Mouse (Mus musculus) cerebellum, adult 18-20 months (tissue): Measurements from ENCODE around the gene Gpr31b.
A peak's percentile ranks its signal among the peaks of the same experiment; 100 is the strongest.
"Not testable (repeated sequence)": the region's sequence is repeated elsewhere in the genome, so short reads cannot be mapped to it uniquely, and the experiment has no call there.

Experiments
- DNase-seq, 2 experiments: peaks; one replicate each; pipeline ENCODE4 v3.0.0; 2021

Gpr31b gene

DNA sequence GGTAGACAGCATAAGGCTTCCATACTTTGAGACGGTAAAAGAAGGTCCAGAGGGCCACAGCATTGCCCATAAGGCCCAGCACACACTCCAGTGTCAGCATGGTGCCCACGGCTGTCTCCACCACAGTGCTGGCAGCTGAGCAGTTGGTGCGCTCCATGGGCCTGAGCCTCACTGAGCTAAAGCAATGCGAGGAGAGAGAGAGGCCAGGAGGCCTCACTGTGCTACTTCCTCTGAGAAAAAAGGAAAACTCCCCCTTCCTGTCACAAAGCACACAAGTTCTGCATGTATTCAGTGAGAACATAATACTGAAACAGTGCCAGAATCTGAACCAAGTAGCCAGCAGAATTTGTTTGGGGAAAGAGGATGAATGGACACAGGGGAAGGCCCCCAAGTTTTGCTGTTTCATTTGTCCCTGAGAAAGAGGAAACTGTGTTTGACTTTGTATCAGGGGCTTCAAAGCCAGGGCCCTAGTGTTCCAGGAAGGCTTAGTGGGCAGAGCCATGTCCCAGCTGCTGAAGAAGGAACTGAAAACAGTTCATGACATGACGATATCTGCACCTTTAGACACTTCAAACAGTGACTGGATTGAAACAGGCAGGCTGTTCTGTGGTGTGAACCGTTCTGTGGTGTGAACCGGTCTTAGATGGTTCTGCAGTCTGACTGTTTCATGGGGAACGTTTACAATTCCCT lies at the start of gene Gpr31b:
Gene Gpr31b (minus strand): TSS at position 173 of the 690 bp plus-strand sequence.
- not testable (repeated sequence) for DNase-seq

DNA sequence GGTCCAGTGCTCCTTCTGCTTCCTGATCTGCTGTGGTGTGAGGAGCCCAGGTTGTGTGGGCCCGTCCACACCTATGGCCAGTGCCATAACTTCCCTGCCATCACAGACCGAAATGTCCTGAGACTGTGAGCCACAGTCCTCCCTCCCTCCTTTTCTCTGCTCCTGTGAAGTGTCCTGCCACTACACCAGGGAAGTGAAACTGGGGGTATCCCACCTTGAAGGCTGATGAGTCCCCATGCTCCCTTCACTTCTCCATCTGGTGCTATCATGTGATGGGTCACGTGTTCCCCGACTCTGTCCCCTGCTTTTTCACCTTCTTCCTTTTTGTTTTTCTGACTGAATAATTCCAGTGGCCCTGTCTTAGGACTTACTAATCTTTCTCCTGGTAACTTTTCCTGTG lies 40.9 kb upstream of the Gpr31b start:
- not testable (repeated sequence) for DNase-seq

DNA sequence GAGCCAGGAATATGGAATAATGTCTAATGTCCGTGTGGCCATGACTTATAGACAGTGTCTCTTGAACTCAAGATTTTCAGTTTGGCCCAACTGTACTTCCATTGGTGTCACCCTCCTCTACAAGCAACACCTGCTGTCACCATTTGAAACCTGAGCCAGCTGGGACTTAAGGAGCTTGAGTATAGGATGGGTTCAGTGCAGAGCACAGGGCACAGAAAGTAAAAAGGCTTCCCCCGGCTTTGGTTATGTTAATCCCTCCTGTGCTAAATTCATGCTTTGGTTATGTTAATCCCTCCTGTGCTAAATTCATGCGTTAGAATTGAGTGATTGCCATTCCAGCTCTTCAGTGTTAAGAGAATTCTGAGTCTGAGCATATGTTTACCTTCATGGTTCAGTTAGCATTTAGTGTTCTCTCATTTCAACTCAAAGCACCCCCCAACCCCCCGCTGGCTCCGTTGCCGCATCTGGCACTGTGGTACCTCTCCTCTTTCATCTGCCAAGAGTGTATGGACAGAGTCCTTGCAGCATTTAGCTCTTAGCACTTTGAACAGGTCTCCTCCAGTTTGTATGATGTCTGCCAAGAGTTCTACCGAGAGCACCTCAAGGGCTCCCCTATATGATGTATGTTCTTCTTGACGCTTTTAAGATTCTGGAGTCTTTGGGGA lies 40.1 kb upstream of the Gpr31b start:
- DNase-seq: not testable (repeated sequence)

DNA sequence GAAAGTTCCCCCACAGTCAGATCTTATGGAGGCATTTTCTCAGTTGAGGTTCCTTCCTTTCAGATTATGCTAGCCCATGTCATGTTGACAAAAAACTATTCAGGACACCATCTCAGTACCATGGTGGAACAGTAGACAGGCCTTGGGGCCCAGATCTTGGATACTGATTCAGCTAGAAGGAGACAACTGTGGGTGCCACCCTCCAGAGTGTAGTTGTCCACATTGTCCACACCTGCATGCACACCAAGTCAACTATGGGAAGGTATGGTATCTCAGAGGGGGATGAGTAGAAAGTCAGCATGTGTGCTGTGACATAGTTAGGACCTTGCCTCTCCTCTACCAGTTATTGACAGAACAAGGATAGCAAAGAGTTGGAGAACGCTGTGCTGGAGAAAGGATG lies 39.4 kb upstream of the Gpr31b start:
- DNase-seq: not testable (repeated sequence)

DNA sequence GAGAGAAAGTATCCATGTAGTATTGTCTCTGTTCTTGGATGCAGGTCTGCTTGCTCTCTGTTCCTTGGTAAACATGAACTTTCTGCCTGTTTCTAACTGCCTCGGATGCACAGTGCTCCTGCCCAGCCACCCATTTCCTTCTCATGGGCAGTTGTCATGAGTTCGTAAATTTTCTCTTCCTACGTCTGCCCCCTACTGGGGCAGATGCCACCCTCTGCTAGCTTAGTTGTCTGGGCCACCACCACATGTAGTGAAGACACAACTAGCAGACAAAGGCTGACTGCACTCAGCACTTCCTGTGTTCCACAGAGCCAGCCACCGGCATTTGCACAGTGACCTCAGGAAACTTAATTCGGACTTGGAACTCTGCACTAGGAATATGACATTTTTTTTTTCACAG lies 17.1 kb upstream of the Gpr31b start:
- DNase-seq: not testable (repeated sequence)

DNA sequence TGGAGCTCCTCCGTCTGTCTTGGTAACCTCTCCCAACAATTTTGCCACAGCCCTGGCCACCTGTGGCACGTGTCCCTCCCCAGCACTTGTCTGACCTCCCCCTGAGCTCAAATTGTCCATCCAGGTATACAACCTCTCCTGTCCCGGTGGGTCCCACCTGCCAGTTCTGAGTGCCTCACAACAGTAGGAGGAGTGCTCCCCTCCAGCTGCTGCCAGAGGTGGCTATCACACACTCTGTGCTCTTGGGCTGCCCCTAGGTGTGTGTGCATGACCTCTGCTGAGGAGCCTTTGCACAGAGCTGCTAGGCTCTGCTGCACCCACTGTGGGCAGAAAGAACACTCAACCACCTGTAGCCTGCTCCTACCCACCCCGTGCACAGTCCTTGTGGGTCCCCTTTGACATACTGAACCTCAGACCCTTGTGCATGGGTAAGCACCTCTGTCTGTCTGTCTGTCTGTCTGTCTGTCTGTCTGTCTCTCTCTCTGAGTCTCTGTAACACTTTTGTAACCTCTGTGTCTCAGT lies 15.8 kb upstream of the Gpr31b start:
- DNase-seq: not testable (repeated sequence)

DNA sequence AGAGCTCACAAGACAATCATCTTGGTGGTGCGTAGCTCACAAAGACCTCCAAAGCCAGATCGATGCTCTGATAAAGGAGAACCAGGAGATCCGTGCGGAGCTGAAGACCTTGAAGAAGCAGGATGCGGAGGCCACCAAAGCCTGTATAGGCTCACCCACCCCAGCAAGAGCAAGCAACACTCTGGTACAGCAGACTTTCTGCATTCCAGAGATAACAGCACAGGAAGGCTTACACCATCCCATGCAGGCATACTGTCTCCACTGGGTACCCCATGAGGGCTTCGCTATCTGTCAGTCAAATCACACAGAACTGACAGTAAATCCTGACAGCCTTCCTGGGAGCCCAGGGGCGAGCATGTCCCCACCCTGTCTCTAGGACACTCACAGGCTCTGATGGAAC lies 10.8 kb upstream of the Gpr31b start:
- DNase-seq: not testable (repeated sequence)

DNA sequence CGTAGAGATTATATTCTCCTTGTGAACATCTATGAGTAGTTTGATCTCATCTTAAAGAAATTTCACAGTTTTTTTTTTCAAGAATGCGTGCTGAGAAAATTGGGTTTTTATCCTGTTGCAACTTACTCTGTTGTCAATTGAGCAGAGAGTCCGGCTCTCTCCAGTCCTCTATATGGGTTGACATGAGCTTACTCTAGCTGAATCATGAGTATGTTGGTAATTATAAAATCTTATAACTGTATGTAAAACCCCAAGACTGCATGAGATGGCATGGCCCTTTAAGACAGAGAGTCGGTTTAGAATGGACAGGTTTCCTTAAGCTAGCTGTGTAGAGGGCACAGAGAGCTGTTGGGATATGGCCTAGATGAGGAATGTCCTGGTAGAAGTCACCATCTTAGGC lies 8.7 kb upstream of the Gpr31b start, which contains the start of gene Tcp10b:
Gene Tcp10b (plus strand): TSS at position 301 of the 400 bp plus-strand sequence.
- DNase-seq: not testable (repeated sequence)

DNA sequence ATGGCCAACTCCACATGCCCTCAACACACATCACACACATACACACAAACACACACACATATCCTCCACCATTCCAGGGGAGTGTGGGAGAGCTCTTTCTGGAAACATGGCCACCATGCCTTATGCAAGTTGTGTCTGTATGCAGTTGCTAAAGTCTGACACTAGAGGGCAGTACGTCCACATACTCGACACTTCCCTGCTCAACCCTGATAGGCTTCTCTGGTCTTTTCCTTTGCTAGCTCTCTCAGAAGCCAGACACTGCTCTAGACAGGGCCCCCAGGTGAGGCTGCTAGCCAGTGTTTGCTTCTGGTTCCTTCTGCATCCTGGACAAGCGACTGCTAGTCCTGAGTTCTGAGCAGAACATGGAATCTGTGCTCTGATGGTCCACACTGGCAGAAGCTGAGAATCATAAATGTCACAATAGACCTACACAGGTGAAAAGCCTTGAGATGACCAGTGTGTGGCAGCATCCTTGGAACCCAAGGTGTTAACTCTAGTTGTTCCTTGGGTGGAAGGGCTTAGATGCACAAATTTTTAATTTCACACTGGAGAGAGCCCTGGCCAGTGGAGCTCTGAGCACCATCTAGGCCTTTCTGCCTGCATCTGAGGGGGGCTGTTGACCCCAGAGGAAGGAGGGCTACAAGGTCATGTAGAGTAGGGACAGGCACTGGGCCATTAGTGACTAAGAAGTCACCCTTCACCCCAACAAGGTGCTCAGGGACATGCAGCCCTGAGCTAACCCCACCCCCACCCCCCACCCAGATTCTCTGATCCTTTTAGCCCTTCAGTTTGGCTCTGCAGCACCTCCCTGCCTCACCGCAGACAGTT lies 8.0 kb downstream of the Gpr31b start:
- peak; percentile 34 to 38 for DNase-seq

DNA sequence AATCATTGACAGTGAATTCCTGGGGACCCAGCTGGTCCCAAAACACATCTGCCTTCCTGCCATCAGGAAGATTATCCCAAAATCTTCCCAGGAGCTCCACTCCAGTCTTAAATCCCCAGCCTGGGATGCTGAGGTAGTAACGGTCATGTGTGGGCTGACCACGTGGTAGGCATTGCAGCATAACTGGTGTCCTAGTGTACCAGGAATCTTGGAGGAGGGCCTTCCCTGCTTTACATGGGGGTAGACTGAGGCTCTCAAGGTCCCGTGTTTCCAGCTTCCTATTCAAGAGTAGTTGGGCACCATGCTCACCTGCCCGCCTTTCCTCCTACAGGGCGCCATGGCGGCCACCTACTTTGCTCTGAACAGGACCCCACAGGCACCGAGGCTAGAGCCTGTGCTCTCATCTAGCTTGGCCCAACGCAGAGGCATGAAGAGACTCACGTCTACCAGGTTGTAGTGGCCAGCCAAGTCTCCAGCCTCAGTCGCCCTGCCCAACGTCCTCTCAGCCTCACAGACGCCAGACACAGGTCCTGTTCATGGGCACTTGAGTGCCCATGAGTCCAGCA lies 15.4 kb downstream of the Gpr31b start:
- DNase-seq: not testable (repeated sequence)

DNA sequence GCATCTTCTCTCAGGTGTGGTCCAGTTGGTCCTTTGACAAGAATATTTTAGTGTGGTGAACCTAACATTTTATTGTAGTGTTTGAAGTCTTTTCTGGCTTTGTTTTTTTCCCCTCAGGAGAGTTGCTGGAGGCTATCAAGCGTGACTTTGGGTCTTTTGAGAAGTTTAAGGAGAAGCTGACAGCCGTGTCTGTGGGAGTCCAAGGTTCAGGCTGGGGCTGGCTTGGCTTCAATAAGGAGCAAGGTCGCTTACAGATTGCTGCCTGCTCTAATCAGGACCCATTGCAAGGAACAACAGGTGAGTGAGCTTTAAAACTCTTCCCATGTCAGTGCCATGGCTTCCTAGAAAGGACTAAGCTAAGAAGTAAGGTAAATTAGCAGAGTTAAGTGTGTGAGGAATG lies 38.8 kb downstream of the Gpr31b start:
- no peak for DNase-seq

DNA sequence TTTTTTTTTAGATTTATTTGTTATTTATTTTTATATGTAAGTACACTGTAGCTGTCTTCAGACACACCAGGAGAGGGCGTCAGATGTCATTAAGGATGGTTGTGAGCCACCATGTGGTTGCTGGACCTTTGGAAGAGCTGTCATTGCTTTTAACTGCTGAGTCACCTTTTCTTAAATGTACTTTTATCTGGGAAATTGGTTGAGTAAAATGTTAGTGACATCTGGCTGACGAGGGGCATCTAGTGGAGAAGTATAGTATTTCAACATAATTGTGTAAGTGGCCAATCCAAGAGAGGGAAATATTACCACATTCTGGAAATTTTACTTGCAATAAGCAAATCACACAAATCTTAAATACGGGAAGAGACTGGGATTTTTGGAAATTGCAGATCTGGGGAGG lies 42.2 kb downstream of the Gpr31b start:
- DNase-seq: peak in 1 of 2 experiments; percentile 39

DNA sequence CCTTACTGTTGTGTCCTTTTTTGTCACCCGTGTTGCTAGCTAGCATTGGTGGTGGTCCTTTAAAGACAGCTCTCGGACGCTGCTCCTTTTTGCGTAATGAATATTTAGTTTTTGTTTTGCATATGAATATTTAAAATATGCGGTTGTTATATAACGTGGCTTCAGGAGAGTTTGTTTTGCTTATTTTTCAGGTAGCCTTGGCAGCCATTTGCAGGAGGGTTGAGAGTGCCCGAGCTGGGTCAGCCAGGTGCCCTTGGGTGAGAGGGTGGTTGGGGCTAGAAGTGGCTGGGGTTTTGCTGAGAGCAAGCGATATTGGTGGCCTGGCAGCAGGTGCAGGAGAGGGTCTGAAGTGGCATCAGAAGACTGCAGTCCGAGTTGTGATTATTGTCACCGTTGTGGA lies 43.6 kb downstream of the Gpr31b start:
- DNase-seq: peak; percentile 21 to 38

DNA sequence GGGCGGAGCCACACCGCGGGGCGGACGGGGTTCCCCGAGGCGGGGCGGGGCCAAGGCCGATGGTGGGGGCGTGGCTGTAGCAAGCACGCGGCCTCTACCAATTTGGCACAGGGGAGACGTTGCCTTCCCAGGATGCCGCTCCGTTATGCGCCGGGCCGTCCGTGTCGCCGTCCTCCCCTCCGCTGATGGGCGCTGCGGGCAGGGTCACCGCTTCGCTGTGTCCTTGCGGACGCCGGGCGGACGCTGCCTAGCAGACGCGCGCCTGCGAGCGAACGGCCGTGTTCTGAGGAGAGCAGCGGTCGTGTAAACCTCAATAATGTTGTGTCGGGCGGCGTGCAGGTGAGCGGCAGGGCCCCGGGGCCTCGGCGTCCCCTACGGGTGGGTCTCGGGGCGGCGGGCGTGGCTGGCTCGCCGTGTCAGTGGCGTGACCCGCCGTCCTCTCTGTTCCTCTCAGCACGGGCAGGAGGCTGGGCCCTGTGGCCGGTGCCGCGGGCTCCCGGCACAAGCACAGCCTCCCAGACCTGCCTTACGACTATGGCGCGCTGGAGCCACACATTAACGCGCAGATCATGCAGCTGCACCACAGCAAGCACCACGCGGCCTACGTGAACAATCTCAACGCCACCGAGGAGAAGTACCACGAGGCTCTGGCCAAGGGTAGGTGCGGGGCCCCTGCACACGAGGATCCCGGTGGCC lies 44.2 kb downstream of the Gpr31b start:
- peak; percentile 99 for DNase-seq

DNA sequence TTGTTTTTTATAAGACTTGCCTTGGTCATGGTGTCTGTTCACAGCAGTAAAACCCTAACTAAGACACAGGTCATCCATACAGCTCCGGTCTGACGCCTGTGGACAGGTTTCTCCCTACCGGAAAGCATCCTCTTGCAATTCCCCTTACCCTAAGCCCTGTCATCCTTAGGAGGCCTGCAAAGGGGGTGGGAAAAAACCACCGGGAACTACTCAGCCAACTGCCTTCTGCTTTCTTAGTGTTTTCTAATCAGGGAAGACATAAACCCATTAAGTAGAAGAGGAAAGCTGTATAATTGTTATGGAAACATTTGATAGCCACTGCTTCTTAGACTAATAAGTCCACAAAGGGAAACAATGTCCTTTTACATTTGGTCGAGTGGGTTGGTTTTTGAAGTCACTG lies 45.1 kb downstream of the Gpr31b start:
- DNase-seq: no peak

DNA sequence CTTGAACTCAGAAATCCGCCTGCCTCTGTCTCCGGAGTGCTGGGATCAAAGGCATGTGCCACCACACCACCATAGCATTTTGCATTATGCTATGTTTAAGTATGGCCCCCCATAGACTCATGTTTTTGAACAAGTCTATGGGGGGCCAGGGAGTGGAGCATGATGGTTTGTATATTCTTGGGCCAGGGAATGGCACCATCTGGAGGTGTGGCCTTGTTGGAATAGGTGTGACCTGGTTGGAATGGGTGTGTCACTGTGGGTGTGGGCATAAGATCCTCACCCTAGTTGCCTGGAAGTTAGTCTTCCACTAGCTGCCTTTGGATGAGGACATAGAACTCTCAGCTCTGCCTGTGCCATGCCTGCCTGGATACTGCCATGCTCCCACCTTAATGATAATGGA lies 45.5 kb downstream of the Gpr31b start, which contains the start of gene Sod2:
Gene Sod2 (plus strand): TSS at position 301 of the 400 bp plus-strand sequence.
- not testable (repeated sequence) for DNase-seq

DNA sequence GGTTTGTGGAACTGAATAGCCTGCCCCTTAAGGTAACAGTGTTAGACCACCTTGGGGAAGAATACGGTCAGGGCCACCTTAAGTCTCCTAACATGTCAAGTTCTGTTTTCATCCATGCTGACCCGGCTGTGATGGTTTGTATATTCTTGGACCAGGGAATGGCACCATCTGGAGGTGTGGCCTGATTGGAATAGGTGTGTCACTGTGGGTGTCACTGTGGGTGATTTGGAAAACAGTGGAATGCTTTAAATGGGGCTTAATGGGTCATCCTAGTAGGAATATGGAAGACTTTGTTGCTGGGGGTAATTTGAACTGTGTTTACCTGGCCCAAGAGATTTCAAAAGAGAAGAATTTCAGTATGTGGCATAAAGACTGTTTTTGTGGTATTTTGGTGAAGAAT lies 47.7 kb downstream of the Gpr31b start:
- not testable (repeated sequence) for DNase-seq

DNA sequence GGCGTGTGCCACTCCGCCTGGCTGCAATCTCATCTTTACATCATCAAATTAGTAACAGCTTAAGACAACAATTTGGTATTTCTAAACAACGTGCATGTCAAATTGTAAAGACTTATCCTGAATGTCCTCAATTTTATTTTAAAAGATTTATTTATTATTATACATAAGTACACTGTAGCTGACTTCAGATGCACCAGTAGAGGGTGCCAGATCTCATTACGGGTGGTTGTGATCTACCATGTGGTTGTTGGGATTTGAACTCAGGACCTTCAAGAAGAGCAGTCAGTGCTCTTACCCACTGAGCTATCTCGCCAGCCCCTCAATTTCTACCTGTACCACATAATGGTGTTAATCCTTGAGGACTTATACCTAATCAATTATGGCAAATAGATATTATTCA lies 49.9 kb downstream of the Gpr31b start:
- DNase-seq: not testable (repeated sequence)
